9 mouse cellular contexts compared by ENCODE assay signal in genomic region chr8:108709928-108710606, GRCm38 (mm10).
DNase-seq lines count a peak whose midpoint lies in the region; ATAC-seq and TF ChIP-seq lines count a peak whose summit lies in the region.
"Had no signal": no experiment of that assay in that cellular context is flagged by ENCODE, and none has a peak within 500 bp of the region (broad histone marks: within the 10 kb centered on the region; RNA-seq: fewer than 3 reads in every experiment).

No protein-coding gene starts in this region.

- peaks cover 88% of the 10 kb centered on the region for H3K4me1 ChIP-seq in heart, embryonic 13.5 days
- H3K4me1 ChIP-seq in heart, embryonic 16.5 days (ENCODE audit: control insufficient read depth, insufficient read depth, low read length) = peaks cover 61% of the 10 kb centered on the region
- peaks cover 84% of the 10 kb centered on the region for H3K4me1 ChIP-seq in midbrain, embryonic 13.5 days (replicated peaks)
- H3K4me1 ChIP-seq in cerebellum, adult 2 months (ENCODE audit: control insufficient read depth, insufficient read depth, low read length) = 0 out of 2 replicates have a peak, but pooled peaks cover under 1% of the 10 kb centered on the region

- ATAC-seq in heart, embryonic 13.5 days (ENCODE audit: extremely low read depth, insufficient number of reproducible peaks, low FRiP score, low TSS enrichment) = no peak
- ATAC-seq in heart, embryonic 16.5 days (replicated peaks; ENCODE audit: extremely low read depth, insufficient read depth, low FRiP score) = no peak
- no peak for ATAC-seq in midbrain, embryonic 13.5 days

- no peak for TF ChIP-seq CTCF in cerebellum, adult 2 months (IDR thresholded peaks at IDR 0.05; ENCODE audit: borderline replicate concordance, insufficient read depth, low read depth, low read length)

- H3K4me3 ChIP-seq in heart, embryonic 13.5 days = no peak overlapping the region
- H3K4me3 ChIP-seq in heart, embryonic 16.5 days (ENCODE audit: low read length) = no peak overlapping the region
- H3K4me3 ChIP-seq in midbrain, embryonic 13.5 days (replicated peaks) = peak overlapping the region; percentile 23
- H3K4me3 ChIP-seq in cerebellum, adult 2 months (replicated peaks; ENCODE audit: insufficient read depth, low read depth, low read length) = no peak overlapping the region
- H3K4me3 ChIP-seq: left cerebral cortex, adult 2 months had no signal

- peak overlapping the region; percentile 24 for H3K4me2 ChIP-seq in heart, embryonic 13.5 days
- peak overlapping the region; percentile 16; the same call in 1 of the 2 replicates for H3K4me2 ChIP-seq in heart, embryonic 16.5 days (ENCODE audit: low read depth, low read length)
- H3K4me2 ChIP-seq in midbrain, embryonic 13.5 days (replicated peaks) = peak overlapping the region; percentile 85

- peak overlapping the region; percentile 63 for H3K9ac ChIP-seq in heart, embryonic 13.5 days
- H3K9ac ChIP-seq in heart, embryonic 16.5 days (ENCODE audit: low read length) = peak overlapping the region; percentile 55; the same call in 1 of the 2 replicates
- peak overlapping the region; percentile 100 for H3K9ac ChIP-seq in midbrain, embryonic 13.5 days (replicated peaks)

- DNase-seq in heart, adult 8-10 months (ENCODE audit: low spot score) = no peak
- peak; percentile 81 for DNase-seq in embryo, embryonic 10.5 days (ENCODE audit: low spot score)
- DNase-seq in cerebellum, adult 2 months = no peak
- DNase-seq in left cerebral cortex, adult 8-10 months (ENCODE audit: low spot score in 2 of 2) = no peak
- DNase-seq in cerebellum, postnatal 36 days = no peak

- H3K27ac ChIP-seq in heart, embryonic 13.5 days (replicated peaks) = peak overlapping the region; percentile 91
- peak overlapping the region; percentile 57 for H3K27ac ChIP-seq in heart, embryonic 16.5 days (ENCODE audit: low read length)
- H3K27ac ChIP-seq in midbrain, embryonic 13.5 days = peak overlapping the region; percentile 100
- no peak overlapping the region for H3K27ac ChIP-seq in cerebellum, adult 2 months (ENCODE audit: insufficient read depth, low read length)
- H3K27ac ChIP-seq: left cerebral cortex, adult 2 months had no signal

- WGBS in heart, embryonic 13.5 days = 39% methylated on average over 13 of the region's 13 CpGs
- 42% methylated on average over 13 of the region's 13 CpGs for WGBS in heart, embryonic 16.5 days
- WGBS in midbrain, embryonic 13.5 days = 8% methylated on average over 13 of the region's 13 CpGs
- 82% methylated on average over 13 of the region's 13 CpGs for WGBS in cerebellum, adult 2 months

- TF ChIP-seq POLR2A in cerebellum, adult 2 months (IDR thresholded peaks at IDR 0.05; ENCODE audit: borderline replicate concordance, insufficient read depth, low read length) = no peak

- H3K9me3 ChIP-seq in heart, embryonic 13.5 days = no peaks in the 10 kb centered on the region
- no peaks in the 10 kb centered on the region for H3K9me3 ChIP-seq in heart, embryonic 16.5 days (replicated peaks; ENCODE audit: control insufficient read depth, low read length)
- H3K9me3 ChIP-seq in midbrain, embryonic 13.5 days = no peaks in the 10 kb centered on the region

- no peaks in the 10 kb centered on the region for H3K36me3 ChIP-seq in heart, embryonic 13.5 days
- no peaks in the 10 kb centered on the region for H3K36me3 ChIP-seq in heart, embryonic 16.5 days (ENCODE audit: control insufficient read depth, insufficient read depth)
- no peaks in the 10 kb centered on the region for H3K36me3 ChIP-seq in midbrain, embryonic 13.5 days

- no peaks in the 10 kb centered on the region for H3K27me3 ChIP-seq in heart, embryonic 13.5 days (replicated peaks)
- no peaks in the 10 kb centered on the region for H3K27me3 ChIP-seq in heart, embryonic 16.5 days (ENCODE audit: control insufficient read depth, insufficient read depth, low read length)
- no peaks in the 10 kb centered on the region for H3K27me3 ChIP-seq in midbrain, embryonic 13.5 days
- no peaks in the 10 kb centered on the region; the same call in 1 of the 2 replicates for H3K27me3 ChIP-seq in cerebellum, adult 2 months (ENCODE audit: control insufficient read depth, insufficient read depth, low read length)

Comparison
In these comparisons a context has a peak if more than half of its experiments do, and no peak if none do; other contexts are left out.
1. H3K4me2 ChIP-seq: peak in every context shown above with its lines; median percentile 85 in midbrain, embryonic 13.5 days; 24 in heart, embryonic 13.5 days; 16 in heart, embryonic 16.5 days.